Mouse (Mus musculus): ENCODE data around the gene 1700012P22Rik.

DNA sequence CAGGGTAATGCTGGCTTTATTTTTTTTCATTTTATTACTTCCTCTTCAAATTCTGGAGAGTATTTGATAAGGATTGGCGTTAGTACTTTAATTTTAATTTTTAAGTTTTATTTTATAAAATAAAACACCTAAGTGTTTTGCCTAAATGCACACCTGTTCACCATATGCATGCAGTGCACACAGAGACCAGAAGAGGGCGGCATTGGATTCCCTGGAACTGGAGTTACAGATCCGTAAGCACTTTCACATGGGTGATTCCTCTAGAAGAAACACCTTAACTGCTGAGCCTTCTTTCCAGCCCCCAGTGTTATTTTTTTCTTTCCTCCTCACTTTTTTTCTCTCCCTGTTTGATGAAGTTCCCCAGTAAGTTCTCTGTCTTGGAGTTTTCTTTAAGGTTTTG, 9.7 kb downstream of the 1700012P22Rik start:
- TF ChIP-seq CTCF (IDR thresholded peaks at IDR 0.05; ENCODE audit: low read depth) (peak; percentile 58), EP300 (optimal IDR thresholded peaks at IDR 0.05) (no peak)
